Mouse (Mus musculus) forebrain, postnatal 0 days (tissue): Measurements from ENCODE around the gene Zbtb9. TPM values are rescaled to one million over a fixed set of nuclear protein-coding genes. Genes with fewer than 3 reads are reported as not detected.

Source experiments
- ATAC-seq: fragments of 200-750 bp; cut with Nextera tagmentation; 2 replicates; pipeline ENCODE4 v1.8.0; 2017; ENCODE audit warnings: mild to moderate bottlenecking, moderate library complexity
- DNase-seq: peaks from one replicate; pipeline ENCODE4 v3.0.0-alpha.2; 2015
- H3K27ac ChIP-seq: fragments of 300-500 bp; sonication (generic); 2 replicates; pipeline ENCODE4 v1.5.1; 2014; ENCODE audit warnings: low read depth, mild to moderate bottlenecking, antibody characterized with exemption, low read length, moderate library complexity, mixed read lengths
- H3K27me3 ChIP-seq: fragments of 300-500 bp; sonication (generic); 2 replicates; pipeline ENCODE4 v1.6.1; 2014; ENCODE audit warnings: mild to moderate bottlenecking, low read length, mixed read lengths; ENCODE audit not compliant: insufficient read depth
- H3K36me3 ChIP-seq: fragments of 300-500 bp; sonication (generic); 2 replicates; pipeline ENCODE4 v1.6.1; 2014; ENCODE audit warnings: mild to moderate bottlenecking, moderate library complexity; ENCODE audit not compliant: insufficient read depth
- H3K4me1 ChIP-seq: fragments of 300-500 bp; sonication (generic); 2 replicates; pipeline ENCODE4 v1.6.1; 2014; ENCODE audit warnings: antibody characterized with exemption; ENCODE audit not compliant: insufficient read depth
- H3K4me2 ChIP-seq: fragments of 300-500 bp; sonication (generic); 2 replicates; pipeline ENCODE4 v1.6.1; 2014; ENCODE audit warnings: low read depth, mild to moderate bottlenecking, moderate library complexity
- H3K4me3 ChIP-seq: fragments of 300-500 bp; sonication (generic); 2 replicates; pipeline ENCODE4 v1.5.1; 2014; ENCODE audit warnings: low read depth, low read length, mixed read lengths
- H3K9ac ChIP-seq: fragments of 300-500 bp; sonication (generic); 2 replicates; pipeline ENCODE4 v1.6.1; 2014; ENCODE audit warnings: mild to moderate bottlenecking
- H3K9me3 ChIP-seq: fragments of 300-500 bp; sonication (generic); 2 replicates; pipeline ENCODE4 v1.6.1; 2016; ENCODE audit warnings: low read length
- CTCF ChIP-seq: sonication (generic); IDR thresholded peaks from 2 replicates; pipeline ENCODE4 v1.5.1; 2016; ENCODE audit warnings: antibody characterized with exemption, control low read depth, low read depth
- WGBS: fragments of 180-500 bp; shearing (Covaris S2); extraction: QIAGEN DNeasy Blood & Tissue Kit; methylation state at CpG from one replicate; pipeline ENCODE4 v1.1.7; 2014; 5-methylcytosine and 5-hydroxymethylcytosine counted together
- polyA plus RNA-seq: library from polyadenylated mRNA; unstranded; fragments of >200 nt; fragmentation: Nextera tagmentation; extraction: Ambion mirVana; gene quantifications from 2 replicates; pipeline ENCODE4 v1.2.1, GENCODE M21; 2015
- total RNA-seq: library from RNA; depleted of rRNA; stranded (reverse); fragments of >200 nt; gene quantifications from 2 replicates; pipeline ENCODE4 v1.2.3, GENCODE M21; 2014

Gene Zbtb9
- total and polyA plus RNA-seq, 2 experiments from 2014 or later = 6.8 to 22.5 TPM

- no peak for DNase-seq
- Histone ChIP-seq H3K9ac (no peak overlapping the region), H3K27me3 (no peaks in the 10 kb centered on the region), H3K4me2 (no peak overlapping the region), H3K4me3 (no peak overlapping the region), H3K36me3 (no peaks in the 10 kb centered on the region), H3K4me1 (no peaks in the 10 kb centered on the region), H3K9me3 (no peaks in the 10 kb centered on the region), H3K27ac (no peak overlapping the region)
- no peak for ATAC-seq
- WGBS = 90% methylated on average over 10 of the region's 10 CpGs
- TF ChIP-seq CTCF = no peak
These were observed 12.7 kb downstream of the Zbtb9 start for GRCm38 (mm10) chr17:26985503-26986179.

- Histone ChIP-seq H3K4me3 (no peak overlapping the region), H3K27ac (no peak overlapping the region), H3K4me1 (no peaks in the 10 kb centered on the region), H3K36me3 (no peaks in the 10 kb centered on the region), H3K4me2 (no peak overlapping the region), H3K27me3 (no peaks in the 10 kb centered on the region), H3K9ac (no peak overlapping the region), H3K9me3 (no peaks in the 10 kb centered on the region)
- DNase-seq (no peak), ATAC-seq (no peak)
- TF ChIP-seq CTCF = no peak
These were observed 17.6 kb downstream of the Zbtb9 start for GRCm38 (mm10) chr17:26990521-26990920.

- Histone ChIP-seq H3K4me1 (no peaks in the 10 kb centered on the region), H3K36me3 (no peaks in the 10 kb centered on the region), H3K9me3 (no peaks in the 10 kb centered on the region), H3K4me2 (no peak overlapping the region), H3K4me3 (no peak overlapping the region), H3K9ac (no peak overlapping the region), H3K27ac (no peak overlapping the region), H3K27me3 (no peaks in the 10 kb centered on the region)
- WGBS = 70% methylated on average over 14 of the region's 14 CpGs
- TF ChIP-seq CTCF = no peak
- ATAC-seq (no peak), DNase-seq (no peak)
These were observed 21.4 kb downstream of the Zbtb9 start for GRCm38 (mm10) chr17:26994410-26994809.

GRCm38 (mm10) chr17:26995006-26995405, 22.0 kb downstream of the Zbtb9 start:
- H3K4me2 ChIP-seq = no peak overlapping the region
- H3K4me3 ChIP-seq = no peak overlapping the region
- H3K36me3 ChIP-seq = no peaks in the 10 kb centered on the region
- WGBS = 82% methylated on average over 6 of the region's 6 CpGs
- no peaks in the 10 kb centered on the region for H3K4me1 ChIP-seq
- no peak overlapping the region for H3K27ac ChIP-seq
- ATAC-seq (no peak), DNase-seq (no peak)
- H3K9ac ChIP-seq = no peak overlapping the region
- H3K27me3 ChIP-seq = no peaks in the 10 kb centered on the region
- no peak for TF ChIP-seq CTCF
- no peaks in the 10 kb centered on the region for H3K9me3 ChIP-seq

GRCm38 (mm10) chr17:26995562-26995961, 22.6 kb downstream of the Zbtb9 start:
- no peak for TF ChIP-seq CTCF
- no peak overlapping the region for H3K27ac ChIP-seq
- H3K27me3 ChIP-seq = no peaks in the 10 kb centered on the region
- no peaks in the 10 kb centered on the region for H3K9me3 ChIP-seq
- no peak overlapping the region for H3K9ac ChIP-seq
- no peaks in the 10 kb centered on the region for H3K36me3 ChIP-seq
- DNase-seq (no peak), ATAC-seq (no peak)
- 73% methylated on average over 8 of the region's 8 CpGs for WGBS
- H3K4me2 ChIP-seq = no peak overlapping the region
- no peaks in the 10 kb centered on the region for H3K4me1 ChIP-seq
- no peak overlapping the region for H3K4me3 ChIP-seq

GRCm38 (mm10) chr17:26997661-26998060, 24.7 kb downstream of the Zbtb9 start:
- WGBS = 82% methylated on average over 4 of the region's 4 CpGs
- H3K4me2 ChIP-seq = no peak overlapping the region
- H3K9ac ChIP-seq = no peak overlapping the region

GRCm38 (mm10) chr17:26998283-26998682, 25.3 kb downstream of the Zbtb9 start:
- H3K27ac ChIP-seq = no peak overlapping the region
- 94% methylated on average over 15 of the region's 15 CpGs for WGBS
- H3K27me3 ChIP-seq = no peaks in the 10 kb centered on the region
- DNase-seq = no peak
- no peak for ATAC-seq
- no peaks in the 10 kb centered on the region for H3K9me3 ChIP-seq
- H3K4me1 ChIP-seq = no peaks in the 10 kb centered on the region
- H3K4me3 ChIP-seq = no peak overlapping the region
- no peaks in the 10 kb centered on the region for H3K36me3 ChIP-seq
- H3K9ac ChIP-seq = no peak overlapping the region
- no peak overlapping the region for H3K4me2 ChIP-seq
- no peak for TF ChIP-seq CTCF

More at GRCm38 (mm10) chr17:26997661-26998060, 24.7 kb downstream of the Zbtb9 start:
- no peaks in the 10 kb centered on the region for H3K36me3 ChIP-seq
- H3K27me3 ChIP-seq = no peaks in the 10 kb centered on the region
- H3K4me1 ChIP-seq = no peaks in the 10 kb centered on the region
- DNase-seq = no peak
- no peaks in the 10 kb centered on the region for H3K9me3 ChIP-seq
- no peak overlapping the region for H3K4me3 ChIP-seq
- no peak for TF ChIP-seq CTCF
- no peak overlapping the region for H3K27ac ChIP-seq
- ATAC-seq = no peak
